Mouse (Mus musculus) liver, embryonic 11.5 days (tissue): ENCODE measurements around the gene Bad. TPM values are rescaled to one million over a fixed set of nuclear protein-coding genes. Genes with fewer than 3 reads are reported as not detected.

Source experiments
- ATAC-seq: fragments of 200-750 bp; cut with Nextera tagmentation; replicated peaks from 2 replicates; pipeline ENCODE4 v1.8.0; 2017; ENCODE audit warnings: moderate number of reproducible peaks, mild to moderate bottlenecking, moderate TSS enrichment, moderate library complexity; ENCODE audit not compliant: low FRiP score
- DNase-seq: peaks from one replicate; pipeline ENCODE4 v3.0.0-alpha.2; 2017; ENCODE audit warnings: low spot score
- H3K27ac ChIP-seq: fragments of 300-500 bp; sonication (generic); 2 replicates; pipeline ENCODE4 v1.5.1; 2014; ENCODE audit warnings: mild to moderate bottlenecking, low read depth, low read length, control low read depth
- H3K27me3 ChIP-seq: fragments of 300-500 bp; sonication (generic); replicated peaks from 2 replicates; pipeline ENCODE4 v1.6.1; 2014; ENCODE audit warnings: low read length, mixed read lengths; ENCODE audit not compliant: control insufficient read depth, insufficient read depth
- H3K36me3 ChIP-seq: fragments of 300-500 bp; sonication (generic); 2 replicates; pipeline ENCODE4 v1.6.1; 2014; ENCODE audit warnings: mild to moderate bottlenecking, low read length, moderate library complexity, mixed read lengths; ENCODE audit not compliant: control insufficient read depth, insufficient read depth
- H3K4me1 ChIP-seq: fragments of 300-500 bp; sonication (generic); replicated peaks from 2 replicates; pipeline ENCODE4 v1.6.1; 2014; ENCODE audit warnings: low read length, mixed read lengths; ENCODE audit not compliant: control insufficient read depth, insufficient read depth
- H3K4me2 ChIP-seq: fragments of 300-500 bp; sonication (generic); 2 replicates; pipeline ENCODE4 v1.6.1; 2014; ENCODE audit warnings: mild to moderate bottlenecking, control low read depth, moderate library complexity
- H3K4me3 ChIP-seq: fragments of 300-500 bp; sonication (generic); 2 replicates; pipeline ENCODE4 v1.5.1; 2014; ENCODE audit warnings: low read depth, low read length, control low read depth
- H3K9ac ChIP-seq: fragments of 300-500 bp; sonication (generic); 2 replicates; pipeline ENCODE4 v1.6.1; 2014; ENCODE audit warnings: low read depth, low read length, control low read depth
- H3K9me3 ChIP-seq: fragments of 300-500 bp; sonication (generic); 2 replicates; pipeline ENCODE4 v1.6.1; 2016; ENCODE audit warnings: low read length, inconsistent platforms, mixed read lengths; ENCODE audit not compliant: control insufficient read depth
- WGBS: fragments of 180-500 bp; shearing (Covaris S2); extraction: QIAGEN DNeasy Blood & Tissue Kit; methylation state at CpG from one replicate; pipeline ENCODE4 v1.1.7; 2014; 5-methylcytosine and 5-hydroxymethylcytosine counted together
- polyA plus RNA-seq: library from polyadenylated mRNA; unstranded; fragments of >200 nt; fragmentation: Nextera tagmentation; extraction: Ambion mirVana; gene quantifications from 2 replicates; pipeline ENCODE4 v1.2.1, GENCODE M21; 2014

The Bad gene
- polyA plus RNA-seq, 1 experiment from 2014 or later: 54.7 TPM

GRCm38 (mm10) chr19:6912205-6912970 lies 29.3 kb upstream of the Bad start:
- Histone ChIP-seq H3K9ac (no peak overlapping the region), H3K27ac (no peak overlapping the region), H3K9me3 (no peaks in the 10 kb centered on the region), H3K4me1 (peaks cover 35% of the 10 kb centered on the region), H3K4me3 (peak overlapping the region; percentile 3; the same call in 1 of the 2 replicates), H3K27me3 (no peaks in the 10 kb centered on the region), H3K4me2 (no peak overlapping the region), H3K36me3 (peaks cover 28% of the 10 kb centered on the region)
- ATAC-seq: no peak
- 90% methylated on average over 15 of the region's 15 CpGs for WGBS
- peak; percentile 32 for DNase-seq

GRCm38 (mm10) chr19:6913036-6913435 lies 28.6 kb upstream of the Bad start:
- ATAC-seq (no peak), DNase-seq (no peak)
- peaks cover 28% of the 10 kb centered on the region for H3K36me3 ChIP-seq
- H3K27me3 ChIP-seq: no peaks in the 10 kb centered on the region
- H3K4me1 ChIP-seq: peaks cover 29% of the 10 kb centered on the region
- H3K9ac ChIP-seq: no peak overlapping the region
- no peaks in the 10 kb centered on the region for H3K9me3 ChIP-seq
- H3K4me3 ChIP-seq: no peak overlapping the region
- no peak overlapping the region for H3K27ac ChIP-seq
- 80% methylated on average over 6 of the region's 6 CpGs for WGBS
- no peak overlapping the region for H3K4me2 ChIP-seq

- no peak overlapping the region for H3K27ac ChIP-seq
- H3K4me3 ChIP-seq: no peak overlapping the region
- ATAC-seq (no peak), DNase-seq (no peak)
- H3K9ac ChIP-seq: no peak overlapping the region
- WGBS: 82% methylated on average over 11 of the region's 11 CpGs
- no peaks in the 10 kb centered on the region for H3K27me3 ChIP-seq
- H3K4me2 ChIP-seq: no peak overlapping the region
- peaks cover 23% of the 10 kb centered on the region for H3K4me1 ChIP-seq
- H3K36me3 ChIP-seq: peaks cover 28% of the 10 kb centered on the region
- H3K9me3 ChIP-seq: no peaks in the 10 kb centered on the region
Measured at GRCm38 (mm10) chr19:6913991-6914390, 27.7 kb upstream of the Bad start.

GRCm38 (mm10) chr19:6914540-6914939 lies 27.1 kb upstream of the Bad start:
- 86% methylated on average over 9 of the region's 9 CpGs for WGBS
- Histone ChIP-seq H3K27ac (no peak overlapping the region), H3K4me1 (peaks cover 23% of the 10 kb centered on the region), H3K4me3 (no peak overlapping the region), H3K36me3 (peaks cover 30% of the 10 kb centered on the region), H3K9me3 (no peaks in the 10 kb centered on the region), H3K9ac (no peak overlapping the region), H3K4me2 (no peak overlapping the region), H3K27me3 (no peaks in the 10 kb centered on the region)
- ATAC-seq (no peak), DNase-seq (no peak)

- WGBS: 41% methylated on average over 4 of the region's 4 CpGs
- Histone ChIP-seq H3K4me3 (no peak overlapping the region), H3K36me3 (peaks cover 30% of the 10 kb centered on the region), H3K9ac (peak overlapping the region; percentile 4), H3K4me2 (no peak overlapping the region), H3K4me1 (peaks cover 27% of the 10 kb centered on the region), H3K27me3 (no peaks in the 10 kb centered on the region), H3K9me3 (no peaks in the 10 kb centered on the region), H3K27ac (peak overlapping the region; percentile 75; the same call in 1 of the 2 replicates)
- DNase-seq (no peak), ATAC-seq (peak; percentile 74)
Measured at GRCm38 (mm10) chr19:6915276-6915675, 26.4 kb upstream of the Bad start.

DNA sequence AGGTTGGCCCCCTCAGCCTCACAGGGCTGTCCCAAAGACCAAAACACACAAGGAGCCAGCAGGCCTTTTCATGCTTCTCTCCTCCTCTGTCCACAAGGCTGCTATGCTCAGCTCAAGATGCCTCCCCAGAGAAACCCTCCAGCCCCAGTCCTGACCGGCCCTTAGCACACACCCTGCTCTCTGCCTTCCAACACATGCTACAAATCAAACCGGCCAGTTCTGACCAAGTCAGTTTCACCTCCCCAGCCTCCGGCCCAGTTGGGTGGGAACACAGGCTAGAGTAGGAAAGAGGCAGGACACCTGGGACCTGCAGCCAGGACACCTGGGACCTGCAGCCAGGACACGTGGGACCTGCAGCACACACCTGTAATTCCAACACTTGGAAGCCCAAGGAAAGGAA lies 25.2 kb upstream of the Bad start:
- 85% methylated on average over 4 of the region's 4 CpGs for WGBS
- peaks cover 27% of the 10 kb centered on the region for H3K4me1 ChIP-seq

GRCm38 (mm10) chr19:6918321-6918720 lies 23.3 kb upstream of the Bad start:
- WGBS: 87% methylated on average over 4 of the region's 4 CpGs
- no peak for DNase-seq
- H3K27ac ChIP-seq: no peak overlapping the region

More for the DNA sequence above, 25.2 kb upstream of the Bad start:
- Histone ChIP-seq H3K4me2 (no peak overlapping the region), H3K9me3 (no peaks in the 10 kb centered on the region), H3K4me3 (no peak overlapping the region), H3K27me3 (no peaks in the 10 kb centered on the region), H3K27ac (no peak overlapping the region), H3K9ac (no peak overlapping the region), H3K36me3 (peaks cover 29% of the 10 kb centered on the region)
- ATAC-seq (no peak), DNase-seq (no peak)

GRCm38 (mm10) chr19:6919431-6919830 lies 22.2 kb upstream of the Bad start:
- no peaks in the 10 kb centered on the region for H3K9me3 ChIP-seq
- H3K27ac ChIP-seq: no peak overlapping the region
- H3K4me2 ChIP-seq: no peak overlapping the region
- no peak overlapping the region for H3K9ac ChIP-seq
- H3K4me1 ChIP-seq: peaks cover 35% of the 10 kb centered on the region
- ATAC-seq: no peak
- no peak overlapping the region for H3K4me3 ChIP-seq
- H3K27me3 ChIP-seq: peaks cover 13% of the 10 kb centered on the region; the same call in 1 of the 2 replicates
- H3K36me3 ChIP-seq: peaks cover 5% of the 10 kb centered on the region; the same call in 1 of the 2 replicates
- no peak for DNase-seq

More at GRCm38 (mm10) chr19:6918321-6918720, 23.3 kb upstream of the Bad start:
- Histone ChIP-seq H3K27me3 (peaks cover 5% of the 10 kb centered on the region; the same call in 1 of the 2 replicates), H3K4me3 (no peak overlapping the region), H3K4me2 (no peak overlapping the region), H3K9me3 (no peaks in the 10 kb centered on the region), H3K4me1 (peaks cover 35% of the 10 kb centered on the region), H3K36me3 (peaks cover 11% of the 10 kb centered on the region), H3K9ac (no peak overlapping the region)
- no peak for ATAC-seq
